14 mouse cellular contexts compared by ENCODE assay signal in the genomic region with DNA sequence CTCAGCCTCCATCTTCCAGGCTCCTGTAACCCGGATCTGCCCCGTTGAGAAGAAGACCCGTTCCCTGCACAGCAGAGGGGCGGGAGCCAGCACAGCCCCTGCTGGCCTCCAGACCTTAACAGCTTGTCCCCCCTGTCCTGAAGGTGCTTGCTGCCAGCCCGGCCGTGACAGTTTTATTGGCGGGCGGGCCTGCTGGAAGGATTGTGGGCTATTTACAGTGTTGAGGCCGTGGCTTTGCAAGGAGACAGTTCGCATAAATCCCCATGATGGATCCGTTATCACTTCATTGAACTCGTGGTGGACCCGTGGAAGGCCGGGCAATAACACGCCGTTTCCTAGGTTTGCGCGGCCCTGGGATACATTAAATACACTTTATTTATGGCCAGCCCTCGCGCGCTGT.
DNase-seq lines count a peak whose midpoint lies in the region; ATAC-seq lines count a peak whose summit lies in the region.
"Had no signal": no experiment of that assay in that cellular context is flagged by ENCODE, and none has a peak within 500 bp of the region (broad histone marks: within the 10 kb centered on the region; RNA-seq: fewer than 3 reads in every experiment).

No protein-coding gene starts in this region.

- H3K9ac ChIP-seq in hindbrain, embryonic 11.5 days (ENCODE audit: low read depth, low read length): no peak overlapping the region
- H3K9ac ChIP-seq in hindbrain, embryonic 14.5 days: no peak overlapping the region
- no peak overlapping the region for H3K9ac ChIP-seq in neural tube, embryonic 11.5 days (ENCODE audit: low read length)

- ATAC-seq in hindbrain, embryonic 11.5 days (ENCODE audit: low FRiP score): no peak
- no peak for ATAC-seq in hindbrain, embryonic 14.5 days (ENCODE audit: low FRiP score)
- ATAC-seq in neural tube, embryonic 11.5 days (ENCODE audit: insufficient read depth, low FRiP score, low TSS enrichment): peak; percentile 66

- peaks cover 8% of the 10 kb centered on the region for H3K4me1 ChIP-seq in hindbrain, embryonic 11.5 days (replicated peaks; ENCODE audit: control insufficient read depth, insufficient read depth, low read length)
- peaks cover 34% of the 10 kb centered on the region for H3K4me1 ChIP-seq in hindbrain, embryonic 14.5 days (replicated peaks; ENCODE audit: control insufficient read depth, insufficient read depth, low read length)
- H3K4me1 ChIP-seq in neural tube, embryonic 11.5 days (ENCODE audit: control insufficient read depth, insufficient read depth, low read length): peaks cover 37% of the 10 kb centered on the region

- H3K27ac ChIP-seq in hindbrain, embryonic 11.5 days (ENCODE audit: low read depth, low read length): peak overlapping the region; percentile 54
- no peak overlapping the region; the same call in 1 of the 2 replicates for H3K27ac ChIP-seq in hindbrain, embryonic 14.5 days
- peak overlapping the region; percentile 40 for H3K27ac ChIP-seq in neural tube, embryonic 11.5 days (ENCODE audit: low read depth, low read length)
- H3K27ac ChIP-seq: heart, embryonic 10.5 days had no signal

- DNase-seq in cerebellum, postnatal 14 days: peak; percentile 53 to 78
- DNase-seq in cerebellum, adult 11-12 months: no peak
- no peak for DNase-seq in hindbrain, embryonic 11.5 days (ENCODE audit: low spot score)
- DNase-seq in hindbrain, embryonic 14.5 days (ENCODE audit: low spot score): no peak
- peak; percentile 61 for DNase-seq in neural tube, embryonic 11.5 days (ENCODE audit: low spot score)
- no peak for DNase-seq in neural tube, embryonic 10.5 days (ENCODE audit: extremely low spot score, low spot score)
- no peak for DNase-seq in spleen, adult 12 weeks (ENCODE audit: low spot score)
- no peak for DNase-seq in ovary, postnatal 36 days (ENCODE audit: low spot score)
- DNase-seq: adrenal gland, postnatal 10 days; heart, postnatal 4 days; kidney, adult 9 months; lung, postnatal 14 days; retina, postnatal 1 day had no signal

- H3K4me2 ChIP-seq in hindbrain, embryonic 11.5 days (replicated peaks; ENCODE audit: low read depth, low read length): no peak overlapping the region
- no peak overlapping the region for H3K4me2 ChIP-seq in hindbrain, embryonic 14.5 days (replicated peaks)
- H3K4me2 ChIP-seq in neural tube, embryonic 11.5 days (ENCODE audit: low read depth): no peak overlapping the region

- no peaks in the 10 kb centered on the region for H3K36me3 ChIP-seq in hindbrain, embryonic 11.5 days (ENCODE audit: control insufficient read depth, insufficient read depth, low read length)
- no peaks in the 10 kb centered on the region for H3K36me3 ChIP-seq in hindbrain, embryonic 14.5 days (replicated peaks; ENCODE audit: control insufficient read depth, insufficient read depth)
- no peaks in the 10 kb centered on the region for H3K36me3 ChIP-seq in neural tube, embryonic 11.5 days (ENCODE audit: control insufficient read depth, insufficient read depth, low read length)

- H3K9me3 ChIP-seq in hindbrain, embryonic 11.5 days (ENCODE audit: control insufficient read depth, low read length): no peaks in the 10 kb centered on the region
- H3K9me3 ChIP-seq in hindbrain, embryonic 14.5 days (ENCODE audit: control insufficient read depth, low read length): no peaks in the 10 kb centered on the region
- H3K9me3 ChIP-seq in neural tube, embryonic 11.5 days (ENCODE audit: control insufficient read depth, low read length): no peaks in the 10 kb centered on the region
- H3K9me3 ChIP-seq: heart, embryonic 10.5 days had no signal

- no peak overlapping the region for H3K4me3 ChIP-seq in hindbrain, embryonic 11.5 days (ENCODE audit: low read depth, low read length)
- H3K4me3 ChIP-seq in hindbrain, embryonic 14.5 days (replicated peaks; ENCODE audit: low read length): no peak overlapping the region
- H3K4me3 ChIP-seq in neural tube, embryonic 11.5 days (ENCODE audit: low read depth, low read length): no peak overlapping the region
- H3K4me3 ChIP-seq: heart, embryonic 10.5 days had no signal

- 70% methylated on average over 21 of the region's 21 CpGs for WGBS in hindbrain, embryonic 11.5 days
- WGBS in hindbrain, embryonic 14.5 days: 42% methylated on average over 21 of the region's 21 CpGs
- 11% methylated on average over 21 of the region's 21 CpGs for WGBS in neural tube, embryonic 11.5 days

- H3K27me3 ChIP-seq in hindbrain, embryonic 11.5 days (ENCODE audit: control insufficient read depth, insufficient read depth, low read length): no peaks in the 10 kb centered on the region
- no peaks in the 10 kb centered on the region; the same call in 1 of the 2 replicates for H3K27me3 ChIP-seq in hindbrain, embryonic 14.5 days (ENCODE audit: control insufficient read depth, insufficient read depth, low read length)
- H3K27me3 ChIP-seq in neural tube, embryonic 11.5 days (ENCODE audit: control insufficient read depth, insufficient read depth, low read length): no peaks in the 10 kb centered on the region

Comparison
In these comparisons a context has a peak if more than half of its experiments do, and no peak if none do; other contexts are left out.
1. DNase-seq: peak in cerebellum, postnatal 14 days (2 of 2) and neural tube, embryonic 11.5 days (single experiment); none in cerebellum, adult 11-12 months (single experiment), hindbrain, embryonic 11.5 days (single experiment), hindbrain, embryonic 14.5 days (single experiment), neural tube, embryonic 10.5 days (single experiment), spleen, adult 12 weeks (single experiment) and ovary, postnatal 36 days (single experiment).